Mouse (Mus musculus) Patski (cell line): Measurements from ENCODE around the gene Hcn4. TPM values are rescaled to one million over a fixed set of nuclear protein-coding genes. Genes with fewer than 3 reads are reported as not detected.

Source experiments
- ATAC-seq: fragments of 100-300 bp; one replicate; pipeline ENCODE4 v1.8.0; 2021
- CTCF ChIA-PET: fragments of 350-600 bp; sonication (Branson Sonifier 250); formaldehyde crosslinking; loops from one replicate; lab custom pipeline; 2022; ENCODE audit warnings: inconsistent platforms; lab: Charles Lee
- POLR2A ChIA-PET: fragments of 350-600 bp; sonication (Branson Sonifier 250); formaldehyde crosslinking; loops from one replicate; lab custom pipeline; 2022; ENCODE audit warnings: antibody characterized with exemption, inconsistent platforms; lab: Charles Lee
- DNase-seq: peaks from one replicate; pipeline ENCODE4 v3.0.0-alpha.2; 2011; ENCODE audit warnings: low read depth, low spot score
- H3K27me3 ChIP-seq: fragments of 371-371 bp; one replicate; pipeline ENCODE4 v1.5.1; 2021
- CTCF ChIP-seq: fragments of 100-300 bp; IDR thresholded peaks from one replicate; pipeline ENCODE4 v1.5.1; 2021
- in situ Hi-C: fragments of 300-500 bp; cut with MboI; formaldehyde crosslinking; loops from 3 replicates; pipeline ENCODE4 v1.11.1; 2018; ENCODE audit warnings: low pct_unique_long_range_greater_than_20kb, mixed read lengths
- polyA plus RNA-seq: library from polyadenylated mRNA; unstranded; gene quantifications from one replicate; pipeline ENCODE4 v1.2.3, GENCODE M21; 2021

Gene Hcn4
- polyA plus RNA-seq, 1 experiment from 2014 or later: 0.03 TPM

- ATAC-seq (no peak), DNase-seq (no peak)
- no peak for TF ChIP-seq CTCF
- in situ Hi-C loops: no loop called here
- ChIA-PET POLR2A (no interaction called here), CTCF (no interaction called here)
- H3K27me3 ChIP-seq: peaks cover 71% of the 10 kb centered on the region
Measured at GRCm38 (mm10) chr9:58815552-58816260, 7.5 kb upstream of the Hcn4 start.

GRCm38 (mm10) chr9:58816458-58816857 lies 6.8 kb upstream of the Hcn4 start:
- ATAC-seq: no peak
- H3K27me3 ChIP-seq: peaks cover 74% of the 10 kb centered on the region
- in situ Hi-C loops: no loop called here
- ChIA-PET CTCF (no interaction called here), POLR2A (no interaction called here)
- DNase-seq: no peak
- no peak for TF ChIP-seq CTCF

GRCm38 (mm10) chr9:58817676-58818075 lies 5.5 kb upstream of the Hcn4 start:
- CTCF ChIA-PET: interaction anchor here (1.3 kb wide), 1 partner anchor 9 kb away, joined by 4 read pairs; no protein-coding TSS in a partner anchor
- in situ Hi-C loops: no loop called here
- POLR2A ChIA-PET: no interaction called here

GRCm38 (mm10) chr9:58822431-58823091 lies 651 bp upstream of the Hcn4 start:
- TF ChIP-seq CTCF: no peak
- CTCF ChIA-PET: no interaction called here
- ATAC-seq (peak; percentile 48), DNase-seq (no peak)
- in situ Hi-C loops: no loop called here
- POLR2A ChIA-PET: interaction anchor here (0.6 kb wide), 1 partner anchor 214 kb away, joined by 4 read pairs; no protein-coding TSS in a partner anchor
- H3K27me3 ChIP-seq: peaks cover 72% of the 10 kb centered on the region

More at GRCm38 (mm10) chr9:58817676-58818075, 5.5 kb upstream of the Hcn4 start:
- no peak for DNase-seq
- no peak for ATAC-seq
- TF ChIP-seq CTCF: no peak
- peaks cover 85% of the 10 kb centered on the region for H3K27me3 ChIP-seq

GRCm38 (mm10) chr9:58823918-58824215 lies 655 bp downstream of the Hcn4 start:
- POLR2A ChIA-PET: no interaction called here
- in situ Hi-C loops: no loop called here
- CTCF ChIA-PET: no interaction called here
- no peak for TF ChIP-seq CTCF
- ATAC-seq (no peak), DNase-seq (no peak)
- H3K27me3 ChIP-seq: peaks cover 70% of the 10 kb centered on the region

- ATAC-seq (no peak), DNase-seq (no peak)
- CTCF ChIA-PET: no interaction called here
- in situ Hi-C loops: no loop called here
- peaks cover 55% of the 10 kb centered on the region for H3K27me3 ChIP-seq
- TF ChIP-seq CTCF: no peak
- POLR2A ChIA-PET: no interaction called here
Measured at GRCm38 (mm10) chr9:58829627-58830026, 6.4 kb downstream of the Hcn4 start.

- POLR2A ChIA-PET: no interaction called here
- DNase-seq (no peak), ATAC-seq (no peak)
- peaks cover 40% of the 10 kb centered on the region for H3K27me3 ChIP-seq
- TF ChIP-seq CTCF: no peak
- in situ Hi-C loops: no loop called here
- CTCF ChIA-PET: no interaction called here
Measured at GRCm38 (mm10) chr9:58832939-58833338, 9.7 kb downstream of the Hcn4 start.

- ATAC-seq: no peak
- CTCF ChIA-PET: no interaction called here
- no peak for DNase-seq
- POLR2A ChIA-PET: no interaction called here
- in situ Hi-C loops: no loop called here
- no peak for TF ChIP-seq CTCF
- peaks cover 30% of the 10 kb centered on the region for H3K27me3 ChIP-seq
Measured at GRCm38 (mm10) chr9:58837174-58837573, 14.0 kb downstream of the Hcn4 start.

GRCm38 (mm10) chr9:58838504-58838903 lies 15.3 kb downstream of the Hcn4 start:
- in situ Hi-C loops: no loop called here
- ATAC-seq: no peak
- H3K27me3 ChIP-seq: peaks cover 32% of the 10 kb centered on the region
- TF ChIP-seq CTCF: no peak
- no peak for DNase-seq
- ChIA-PET CTCF (no interaction called here), POLR2A (interaction anchor here (0.6 to 0.7 kb wide), 2 partner anchors 8 to 226 kb away, joined by 3 read pairs; no protein-coding TSS in a partner anchor)

- ChIA-PET CTCF (no interaction called here), POLR2A (interaction anchor here (0.6 kb wide), 1 partner anchor 69 kb away, joined by 3 read pairs; no protein-coding TSS in a partner anchor)
- no peak for TF ChIP-seq CTCF
- in situ Hi-C loops: no loop called here
- H3K27me3 ChIP-seq: peaks cover 41% of the 10 kb centered on the region
- ATAC-seq: no peak
- DNase-seq: peak; percentile 33
Measured at GRCm38 (mm10) chr9:58841655-58842054, 18.4 kb downstream of the Hcn4 start.

- no peak for TF ChIP-seq CTCF
- ATAC-seq: no peak
- no peak for DNase-seq
- H3K27me3 ChIP-seq: peaks cover 49% of the 10 kb centered on the region
- ChIA-PET CTCF (no interaction called here), POLR2A (no interaction called here)
- in situ Hi-C loops: no loop called here
Measured at GRCm38 (mm10) chr9:58844597-58844996, 21.4 kb downstream of the Hcn4 start.
